In genomic region chr19:57103360-57103958, GRCm38 (mm10) we compare ENCODE assay signal across 9 mouse cellular contexts.
DNase-seq lines count a peak whose midpoint lies in the region; ATAC-seq and TF ChIP-seq lines count a peak whose summit lies in the region.
"Had no signal": no experiment of that assay in that cellular context is flagged by ENCODE, and none has a peak within 500 bp of the region (broad histone marks: within the 10 kb centered on the region; RNA-seq: fewer than 3 reads in every experiment).

No protein-coding gene starts in this region.

- 49% methylated on average over 4 of the region's 4 CpGs for WGBS in heart, embryonic 13.5 days
- WGBS in lung, postnatal 0 days = 38% methylated on average over 4 of the region's 4 CpGs
- WGBS in stomach, embryonic 16.5 days = 39% methylated on average over 4 of the region's 4 CpGs

- peaks cover 49% of the 10 kb centered on the region for H3K4me1 ChIP-seq in heart, embryonic 13.5 days
- peaks cover 14% of the 10 kb centered on the region for H3K4me1 ChIP-seq in lung, postnatal 0 days (ENCODE audit: insufficient read depth, low read depth, low read length)
- H3K4me1 ChIP-seq in embryonic fibroblast, embryonic 13.5 days (ENCODE audit: control insufficient read depth, insufficient read depth, low read length) = peaks cover 16% of the 10 kb centered on the region
- peaks cover 26% of the 10 kb centered on the region for H3K4me1 ChIP-seq in stomach, embryonic 16.5 days (ENCODE audit: control insufficient read depth, insufficient read depth, low read length)

- TF ChIP-seq POLR2A in embryonic fibroblast, embryonic 13.5 days (IDR thresholded peaks at IDR 0.05; ENCODE audit: low read depth, low read length) = no peak

- H3K36me3 ChIP-seq in heart, embryonic 13.5 days = 0 out of 2 replicates have a peak, but pooled peaks cover 5% of the 10 kb centered on the region
- H3K36me3 ChIP-seq in lung, postnatal 0 days (ENCODE audit: insufficient read depth, low read length) = no peaks in the 10 kb centered on the region
- H3K36me3 ChIP-seq in stomach, embryonic 16.5 days (ENCODE audit: control insufficient read depth, insufficient read depth, low read length) = no peaks in the 10 kb centered on the region

- H3K27ac ChIP-seq in heart, embryonic 13.5 days (replicated peaks) = peak overlapping the region; percentile 74
- 0 out of 2 replicates have a peak overlapping the region, but pooled peaks have one; percentile 43 for H3K27ac ChIP-seq in lung, postnatal 0 days (ENCODE audit: low read length)
- peak overlapping the region; percentile 79 for H3K27ac ChIP-seq in embryonic fibroblast, embryonic 13.5 days (ENCODE audit: insufficient read depth, low read length)
- H3K27ac ChIP-seq in stomach, embryonic 16.5 days (ENCODE audit: low read length) = peak overlapping the region; percentile 89
- H3K27ac ChIP-seq: macrophage had no signal

- H3K4me2 ChIP-seq in heart, embryonic 13.5 days = no peak overlapping the region
- no peak overlapping the region for H3K4me2 ChIP-seq in lung, postnatal 0 days (replicated peaks; ENCODE audit: low read depth, low read length)
- no peak overlapping the region for H3K4me2 ChIP-seq in stomach, embryonic 16.5 days (ENCODE audit: low read depth, low read length)

- H3K4me3 ChIP-seq in heart, embryonic 13.5 days = no peak overlapping the region
- H3K4me3 ChIP-seq in lung, postnatal 0 days (ENCODE audit: low read depth, low read length) = no peak overlapping the region
- H3K4me3 ChIP-seq in embryonic fibroblast, embryonic 13.5 days (ENCODE audit: insufficient read depth, low read length) = no peak overlapping the region
- no peak overlapping the region for H3K4me3 ChIP-seq in stomach, embryonic 16.5 days (replicated peaks; ENCODE audit: low read length)

- no peak for ATAC-seq in heart, embryonic 13.5 days (ENCODE audit: extremely low read depth, insufficient number of reproducible peaks, low FRiP score, low TSS enrichment)
- peak; percentile 75 for ATAC-seq in lung, postnatal 0 days
- ATAC-seq in stomach, embryonic 16.5 days (ENCODE audit: insufficient read depth, low FRiP score) = peak; percentile 26

- H3K27me3 ChIP-seq in heart, embryonic 13.5 days (replicated peaks) = no peaks in the 10 kb centered on the region
- H3K27me3 ChIP-seq in lung, postnatal 0 days (replicated peaks; ENCODE audit: insufficient read depth, low read length) = no peaks in the 10 kb centered on the region
- no peaks in the 10 kb centered on the region for H3K27me3 ChIP-seq in stomach, embryonic 16.5 days (ENCODE audit: control insufficient read depth, insufficient read depth, low read length)

- DNase-seq in heart, postnatal 36 days = no peak
- peak; percentile 67 for DNase-seq in lung, postnatal 0 days (ENCODE audit: low spot score)
- DNase-seq in lung, postnatal 10 days = no peak
- DNase-seq in ovary, postnatal 10 days (ENCODE audit: low spot score) = no peak
- DNase-seq: thymus, adult 18-20 months had no signal

- peak; percentile 82 for TF ChIP-seq EP300 in lung, postnatal 0 days (IDR thresholded peaks at IDR 0.05)

- intact Hi-C loops in heart, postnatal 36 days (cut with DNase I) = no loop called here

- no peak overlapping the region for H3K9ac ChIP-seq in heart, embryonic 13.5 days
- no peak overlapping the region for H3K9ac ChIP-seq in lung, postnatal 0 days (replicated peaks; ENCODE audit: low read depth)
- H3K9ac ChIP-seq in stomach, embryonic 16.5 days (ENCODE audit: low read length) = no peak overlapping the region

- no peak for TF ChIP-seq CTCF in lung, postnatal 0 days (IDR thresholded peaks at IDR 0.05)
- no peak for TF ChIP-seq CTCF in embryonic fibroblast, embryonic 13.5 days (IDR thresholded peaks at IDR 0.05; ENCODE audit: borderline replicate concordance, insufficient read depth, low read length)

- H3K9me3 ChIP-seq in heart, embryonic 13.5 days = no peaks in the 10 kb centered on the region
- no peaks in the 10 kb centered on the region for H3K9me3 ChIP-seq in lung, postnatal 0 days (ENCODE audit: low read length)
- H3K9me3 ChIP-seq in stomach, embryonic 16.5 days (replicated peaks; ENCODE audit: control insufficient read depth, low read length) = no peaks in the 10 kb centered on the region
